Mouse (Mus musculus) T-helper 1 cell (primary cell): ENCODE data around the gene 1700015G11Rik.

Experiments
- in situ Hi-C: fragments of 300-600 bp; cut with MboI, MseI; formaldehyde crosslinking; loops from one replicate; pipeline ENCODE4 v1.15.1; 2025; ENCODE audit warnings: high pct_unique_total_duplicates

Gene 1700015G11Rik

GRCm38 (mm10) chr7:52015628-52016027 is at the start of gene 1700015G11Rik:
Gene 1700015G11Rik (minus strand): TSS chr7:52015728.
- in situ Hi-C loops: no loop called here

GRCm38 (mm10) chr7:52056954-52057353 is 41.4 kb upstream of the 1700015G11Rik start:
- in situ Hi-C loops: no loop called here

GRCm38 (mm10) chr7:52056274-52056673 is 40.7 kb upstream of the 1700015G11Rik start:
- in situ Hi-C loops: no loop called here

- in situ Hi-C loops: no loop called here
These were observed 40.3 kb upstream of the 1700015G11Rik start for GRCm38 (mm10) chr7:52055831-52056230.

GRCm38 (mm10) chr7:52037600-52038582 is 22.4 kb upstream of the 1700015G11Rik start:
- in situ Hi-C loops: no loop called here

GRCm38 (mm10) chr7:52024050-52024626 is 8.6 kb upstream of the 1700015G11Rik start:
- in situ Hi-C loops: no loop called here

- in situ Hi-C loops: no loop called here
These were observed 6.5 kb upstream of the 1700015G11Rik start for GRCm38 (mm10) chr7:52022039-52022438.

- in situ Hi-C loops: no loop called here
These were observed 348 bp downstream of the 1700015G11Rik start for GRCm38 (mm10) chr7:52015180-52015579.

GRCm38 (mm10) chr7:52013457-52013856 is 2.1 kb downstream of the 1700015G11Rik start:
- in situ Hi-C loops: no loop called here

- in situ Hi-C loops: no loop called here
These were observed 8.4 kb downstream of the 1700015G11Rik start for GRCm38 (mm10) chr7:52007138-52007537.

- in situ Hi-C loops: no loop called here
These were observed 9.3 kb downstream of the 1700015G11Rik start for GRCm38 (mm10) chr7:52006296-52006630.

- in situ Hi-C loops: no loop called here
These were observed 9.8 kb downstream of the 1700015G11Rik start, which contains the start of gene Svip for GRCm38 (mm10) chr7:52005511-52006295. Gene Svip (minus strand): TSS chr7:52006018.

GRCm38 (mm10) chr7:51991020-51991419 is 24.5 kb downstream of the 1700015G11Rik start:
- in situ Hi-C loops: no loop called here

GRCm38 (mm10) chr7:51986909-51987308 is 28.6 kb downstream of the 1700015G11Rik start:
- in situ Hi-C loops: no loop called here

- in situ Hi-C loops: no loop called here
These were observed 29.8 kb downstream of the 1700015G11Rik start for GRCm38 (mm10) chr7:51985763-51986162.

GRCm38 (mm10) chr7:51982303-51982702 is 33.2 kb downstream of the 1700015G11Rik start:
- in situ Hi-C loops: no loop called here

- in situ Hi-C loops: loop anchor here (5.0 kb wide), 1 partner anchor 352 kb away; no protein-coding TSS in a partner anchor
These were observed 36.3 kb downstream of the 1700015G11Rik start for GRCm38 (mm10) chr7:51979271-51979670.

- in situ Hi-C loops: loop anchor here (5.0 kb wide), 1 partner anchor 348 kb away; no protein-coding TSS in a partner anchor
These were observed 40.3 kb downstream of the 1700015G11Rik start for GRCm38 (mm10) chr7:51975181-51975580.

- in situ Hi-C loops: no loop called here
These were observed 42.0 kb downstream of the 1700015G11Rik start for GRCm38 (mm10) chr7:51973526-51973925.

GRCm38 (mm10) chr7:51973091-51973490 is 42.4 kb downstream of the 1700015G11Rik start:
- in situ Hi-C loops: no loop called here

- in situ Hi-C loops: no loop called here
These were observed 43.2 kb downstream of the 1700015G11Rik start for GRCm38 (mm10) chr7:51972252-51972855.
